Mouse (Mus musculus) spleen, adult 2 months (tissue): Measurements from ENCODE around the gene Rpia. TPM values are rescaled to one million over a fixed set of nuclear protein-coding genes. Genes with fewer than 3 reads are reported as not detected.
A peak's percentile ranks its signal among the peaks of the same experiment; 100 is the strongest.
"Not testable (repeated sequence)": the region's sequence is repeated elsewhere in the genome, so short reads cannot be mapped to it uniquely, and the experiment has no call there.

ENCODE experiments used
- DNase-seq, 2 experiments: peaks; one replicate each; pipeline versions ENCODE4 v3.0.0 to v3.0.0-alpha.2; 2012 to 2021; ENCODE audit warnings: low spot score in 2 of 2, low read depth in 1 of 2
- H3K27ac ChIP-seq: fragments of 200-500 bp; 2 replicates; pipeline ENCODE4 v1.5.1; 2012; ENCODE audit warnings: low read length, inconsistent platforms; ENCODE audit not compliant: insufficient read depth
- H3K27me3 ChIP-seq: fragments of 200-500 bp; 2 replicates; pipeline ENCODE4 v1.6.1; 2012; ENCODE audit warnings: mild to moderate bottlenecking, moderate library complexity, low read length, inconsistent platforms; ENCODE audit not compliant: control insufficient read depth, insufficient read depth
- H3K36me3 ChIP-seq: fragments of 200-500 bp; 2 replicates; pipeline ENCODE4 v1.6.1; 2012; ENCODE audit warnings: mild to moderate bottlenecking, low read length, inconsistent platforms; ENCODE audit not compliant: control insufficient read depth, insufficient read depth
- H3K4me1 ChIP-seq: fragments of 200-500 bp; 2 replicates; pipeline ENCODE4 v1.6.1; 2011; ENCODE audit warnings: inconsistent platforms; ENCODE audit not compliant: control insufficient read depth, insufficient read depth, insufficient read length
- H3K4me3 ChIP-seq: fragments of 200-500 bp; 2 replicates; pipeline ENCODE4 v1.5.1; 2011; ENCODE audit warnings: mild to moderate bottlenecking, inconsistent platforms; ENCODE audit not compliant: insufficient read depth, insufficient read length; ENCODE audit errors: extremely low read depth
- CTCF ChIP-seq: fragments of 200-500 bp; IDR thresholded peaks from 2 replicates; pipeline ENCODE4 v1.5.1; 2011; ENCODE audit warnings: mild to moderate bottlenecking, inconsistent platforms; ENCODE audit not compliant: insufficient read depth, insufficient read length, insufficient replicate concordance; ENCODE audit errors: extremely low read depth
- POLR2A ChIP-seq: fragments of 200-500 bp; IDR thresholded peaks from 2 replicates; pipeline ENCODE4 v1.6.1; 2011; ENCODE audit warnings: low read depth, low read length, inconsistent platforms
- WGBS: fragments of 180-500 bp; shearing (Covaris S2); methylation state at CpG from one replicate; pipeline ENCODE4 v1.1.7; 2018; 5-methylcytosine and 5-hydroxymethylcytosine counted together
- polyA plus RNA-seq: library from polyadenylated mRNA; depleted of rRNA; stranded (reverse); fragments of >200 nt; gene quantifications from 2 replicates; pipeline ENCODE4 v1.2.3, GENCODE M21; 2012

Rpia gene
- polyA plus RNA-seq, 1 experiment: 12.7 TPM

DNA sequence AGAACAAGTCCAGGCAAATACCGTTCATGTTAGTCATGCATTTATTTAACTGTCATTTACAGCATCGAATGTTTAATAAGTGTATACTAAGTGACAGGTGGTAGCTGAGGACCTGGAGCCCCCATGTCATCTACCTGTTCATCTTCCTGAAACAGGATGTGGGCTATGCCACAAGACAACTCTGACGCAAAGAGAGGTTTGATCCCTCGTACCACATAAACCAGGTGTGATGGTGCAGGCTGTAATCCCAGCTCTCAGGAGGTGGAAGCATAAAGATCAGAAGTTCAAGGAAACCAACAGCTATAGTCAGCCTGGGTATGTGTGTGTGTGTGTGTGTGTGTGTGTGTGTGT, 32.9 kb upstream of the Rpia start:
- WGBS: 15% methylated on average over 4 of the region's 4 CpGs
- H3K27me3 ChIP-seq: no peaks in the 10 kb centered on the region
- peak; percentile 25 to 82 for DNase-seq
- H3K4me1 ChIP-seq: peaks cover 5% of the 10 kb centered on the region; the same call in 1 of the 2 replicates
- no peak for TF ChIP-seq POLR2A
- TF ChIP-seq CTCF: no peak
- H3K27ac ChIP-seq: peak overlapping the region; percentile 77
- H3K4me3 ChIP-seq: peak overlapping the region; percentile 63; the same call in 1 of the 2 replicates
- H3K36me3 ChIP-seq: no peaks in the 10 kb centered on the region

DNA sequence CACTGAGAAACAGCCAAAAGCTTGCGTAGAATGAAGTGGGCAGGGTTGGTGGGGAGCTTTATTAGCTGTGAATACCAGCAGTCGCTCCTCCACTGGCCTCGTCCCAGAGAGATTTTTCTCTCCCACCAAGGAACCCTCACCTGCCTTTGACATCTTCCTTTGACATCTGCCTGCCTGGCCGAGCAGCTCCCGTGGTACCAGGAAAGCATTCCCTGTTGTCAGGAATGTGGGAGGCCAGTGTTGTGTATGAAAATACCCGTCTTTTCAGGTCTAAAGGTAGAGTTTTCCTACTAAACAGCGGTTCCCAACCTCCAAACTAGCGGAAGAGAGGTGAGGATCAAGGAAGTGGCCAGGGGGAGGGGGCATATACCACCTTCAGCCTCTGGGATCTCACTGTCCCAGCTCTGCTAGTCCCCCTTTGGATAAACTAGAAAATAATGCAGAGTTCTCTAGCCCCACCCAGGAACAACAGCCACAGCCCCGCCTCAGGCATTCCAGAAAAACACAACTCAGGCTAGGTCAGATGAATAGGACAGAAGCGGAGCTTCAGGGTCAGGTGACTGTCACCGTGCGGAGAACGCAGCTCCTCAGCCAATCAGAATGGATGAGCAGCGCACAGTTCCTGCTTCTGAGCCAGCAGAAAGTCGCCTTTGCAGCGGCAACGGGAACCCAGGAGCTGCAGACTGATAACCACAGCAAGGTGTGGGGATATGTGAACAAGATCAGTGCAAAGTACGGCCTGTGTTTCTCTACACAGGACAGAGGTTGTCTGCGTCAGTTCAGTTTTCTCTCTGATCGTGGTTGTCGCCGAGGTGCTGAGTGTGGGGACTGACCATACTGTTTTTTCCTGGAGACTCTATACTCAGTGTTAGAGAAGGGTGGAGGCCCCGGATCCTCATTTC, 32.3 kb upstream of the Rpia start:
- DNase-seq: peak in 1 of 2 experiments; percentile 73
- Histone ChIP-seq H3K36me3 (no peaks in the 10 kb centered on the region), H3K4me1 (peaks cover 5% of the 10 kb centered on the region; the same call in 1 of the 2 replicates), H3K4me3 (peak overlapping the region; percentile 63), H3K27ac (peak overlapping the region; percentile 77), H3K27me3 (no peaks in the 10 kb centered on the region)
- TF ChIP-seq CTCF (no peak), POLR2A (peak; percentile 36; the same call in 1 of the 2 replicates)
- WGBS: 13% methylated on average over 23 of the region's 23 CpGs

DNA sequence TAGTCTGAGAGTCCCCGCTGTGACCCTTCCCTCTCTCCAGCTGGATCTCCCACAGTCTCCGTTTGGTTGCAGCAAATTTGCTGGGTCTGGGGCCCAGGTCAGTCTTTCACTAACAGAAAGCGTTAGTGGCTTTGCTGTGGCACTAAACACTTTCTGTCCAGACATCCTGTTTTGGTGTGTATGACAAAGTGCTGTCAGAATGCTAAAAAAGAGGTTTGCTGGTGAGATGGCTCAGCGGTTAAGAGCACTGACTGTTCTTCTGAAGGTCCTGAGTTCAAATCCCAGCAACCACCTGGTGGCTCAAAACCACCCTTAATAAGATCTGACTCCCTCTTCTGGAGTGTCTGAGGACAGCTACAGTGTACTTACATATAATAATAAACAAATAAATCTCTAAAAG, 31.2 kb upstream of the Rpia start:
- H3K4me1 ChIP-seq, H3K4me3 ChIP-seq, DNase-seq, H3K36me3 ChIP-seq, H3K27me3 ChIP-seq, H3K27ac ChIP-seq: not testable (repeated sequence)
- 87% methylated on average over 4 of the region's 4 CpGs for WGBS

DNA sequence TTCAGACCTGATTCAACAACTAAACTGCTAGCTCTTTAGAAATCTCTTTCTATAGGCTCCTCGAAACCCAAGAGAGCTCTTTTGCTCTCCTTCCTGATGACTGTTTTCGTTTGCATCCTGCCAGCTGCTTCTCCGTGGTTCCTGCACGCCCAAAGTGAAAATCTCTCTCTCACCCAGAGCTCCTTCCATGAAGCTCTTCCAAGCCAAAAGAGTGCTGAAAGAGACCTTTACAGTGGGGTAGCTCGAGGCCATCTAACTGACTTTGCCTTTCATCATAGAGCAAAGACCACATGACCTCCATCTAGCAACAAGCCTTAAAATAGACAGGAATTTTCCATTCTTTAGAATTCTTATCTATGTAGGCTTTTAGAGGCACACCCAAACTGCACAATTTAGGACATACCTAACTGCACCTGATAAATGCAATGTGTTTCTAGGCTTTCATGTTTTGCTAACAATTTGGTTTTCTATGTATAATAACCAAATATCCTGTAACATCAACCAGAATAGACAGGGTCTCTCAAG, 30.4 kb upstream of the Rpia start:
- Histone ChIP-seq H3K27me3 (no peaks in the 10 kb centered on the region), H3K4me1 (peaks cover 5% of the 10 kb centered on the region; the same call in 1 of the 2 replicates), H3K4me3 (no peak overlapping the region), H3K27ac (no peak overlapping the region), H3K36me3 (no peaks in the 10 kb centered on the region)
- no peak for DNase-seq
- TF ChIP-seq POLR2A (no peak), CTCF (no peak)
- 29% methylated on average over 5 of the region's 5 CpGs for WGBS

DNA sequence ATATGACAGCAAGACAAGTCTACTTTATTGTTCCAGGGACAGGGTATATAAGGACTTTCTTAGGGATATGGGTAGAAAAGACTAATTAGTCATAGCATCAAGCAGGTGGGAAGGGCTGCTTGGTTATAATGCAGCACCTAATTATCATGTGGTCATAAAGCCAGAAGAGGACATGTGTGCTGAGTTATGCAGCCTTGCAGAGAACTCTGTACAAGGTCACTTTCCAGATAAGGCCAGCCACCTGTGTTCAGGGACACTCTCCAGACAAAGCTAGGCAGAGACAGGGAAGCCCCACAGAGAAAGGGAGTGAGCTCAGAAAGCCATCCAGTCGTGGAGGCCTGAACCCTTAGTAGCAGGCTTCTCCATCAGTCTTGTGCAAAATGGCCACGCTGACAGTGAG, 29.5 kb upstream of the Rpia start:
- H3K27ac ChIP-seq: no peak overlapping the region
- WGBS: 82% methylated on average over 2 of the region's 2 CpGs
- H3K27me3 ChIP-seq: no peaks in the 10 kb centered on the region
- no peak for DNase-seq
- TF ChIP-seq POLR2A: no peak
- TF ChIP-seq CTCF: no peak
- H3K36me3 ChIP-seq: no peaks in the 10 kb centered on the region
- H3K4me3 ChIP-seq: no peak overlapping the region
- peaks cover 5% of the 10 kb centered on the region; the same call in 1 of the 2 replicates for H3K4me1 ChIP-seq

DNA sequence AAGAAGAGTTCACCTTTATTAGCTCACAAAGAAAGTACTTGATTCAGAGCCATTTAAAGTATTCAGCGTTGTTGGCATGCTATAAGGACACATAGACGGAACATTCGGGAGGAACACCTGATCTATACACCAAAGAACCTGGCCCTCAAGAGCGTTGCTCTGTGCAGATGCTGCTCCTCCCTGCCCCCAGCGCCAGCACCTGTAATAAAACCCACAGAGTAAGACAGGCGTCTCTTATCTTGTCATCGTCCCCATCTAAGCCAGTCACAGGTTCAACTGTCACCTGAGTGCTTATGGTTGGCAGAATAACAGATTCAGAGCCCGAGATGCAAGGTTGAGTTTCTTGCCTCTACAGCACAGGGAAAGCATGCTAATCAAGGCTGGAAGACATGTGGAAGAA, 23.4 kb upstream of the Rpia start:
- 73% methylated on average over 8 of the region's 8 CpGs for WGBS
- H3K27ac ChIP-seq: no peak overlapping the region
- no peaks in the 10 kb centered on the region for H3K36me3 ChIP-seq
- no peak overlapping the region for H3K4me3 ChIP-seq
- TF ChIP-seq CTCF (no peak), POLR2A (no peak)
- no peak for DNase-seq
- peaks cover 14% of the 10 kb centered on the region; the same call in 1 of the 2 replicates for H3K4me1 ChIP-seq
- no peaks in the 10 kb centered on the region for H3K27me3 ChIP-seq

DNA sequence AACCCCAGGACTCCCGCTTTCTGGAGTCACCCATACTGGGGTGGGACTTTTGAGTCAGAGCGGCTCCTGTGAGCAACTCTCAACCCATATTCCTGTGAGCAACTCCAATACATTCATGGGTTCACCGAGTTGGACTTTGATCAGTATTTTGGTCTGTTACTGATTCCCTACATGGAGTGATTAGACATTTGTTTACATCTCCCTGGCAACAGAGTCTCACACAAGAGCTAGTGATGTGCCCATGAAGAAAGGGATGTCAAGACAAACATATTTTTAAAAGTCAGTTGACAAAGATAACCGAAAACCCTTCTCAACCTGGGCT, 22.6 kb upstream of the Rpia start:
- WGBS: 89% methylated on average over 4 of the region's 4 CpGs
- Histone ChIP-seq H3K27me3 (no peaks in the 10 kb centered on the region), H3K4me3 (no peak overlapping the region), H3K4me1 (peaks cover 14% of the 10 kb centered on the region; the same call in 1 of the 2 replicates), H3K27ac (peak overlapping the region; percentile 31; the same call in 1 of the 2 replicates), H3K36me3 (no peaks in the 10 kb centered on the region)
- no peak for TF ChIP-seq CTCF
- no peak for TF ChIP-seq POLR2A
- no peak for DNase-seq
